Mouse (Mus musculus): ENCODE measurements around the gene Slc4a2.

Slc4a2 gene

GRCm38 (mm10) chr5:24453283-24453984, 29.8 kb downstream of the Slc4a2 start:
- POLR2A ChIA-PET: interaction anchor here in 3 of 4 experiments (1.0 to 2.5 kb wide), 10 partner anchors 8 to 46 kb away, joined by 3 to 9 read pairs (median 3); partner anchors contain the start of gene Fastk (in 3 of the 3)
- CTCF ChIA-PET: interaction anchor here in 2 of 4 experiments (0.6 to 3.2 kb wide), 6 partner anchors 17 to 297 kb away, joined by 3 to 22 read pairs (median 4); partner anchors contain the start of gene Abcb8 (in 1 of the 2)

- ChIA-PET CTCF (interaction anchor here in 1 of 4 experiments (1.3 to 3.2 kb wide), 2 partner anchors 17 to 59 kb away, joined by 4 to 22 read pairs; partner anchors contain the start of gene Abcb8), POLR2A (interaction anchor here in 2 of 4 experiments (1.2 to 2.5 kb wide), 3 partner anchors 8 to 15 kb away, joined by 3 to 9 read pairs (median 3); partner anchors contain the start of gene Fastk (in 2 of the 2))
These were observed 30.3 kb downstream of the Slc4a2 start for GRCm38 (mm10) chr5:24453985-24454303.

- ChIA-PET POLR2A (interaction anchor here in 3 of 4 experiments (0.6 to 2.5 kb wide), 11 partner anchors 10 to 1318 kb away, joined by 3 to 9 read pairs (median 4); partner anchors contain the start of genes Fastk (in 2 of the 3) and Abcf2 (in 1 of the 3)), CTCF (interaction anchor here in 1 of 4 experiments (0.6 kb wide), 1 partner anchor 179 kb away, joined by 3 read pairs; no protein-coding TSS in a partner anchor)
These were observed 31.4 kb downstream of the Slc4a2 start for GRCm38 (mm10) chr5:24455076-24455475.

- CTCF ChIA-PET: interaction anchor here in 1 of 4 experiments (0.6 kb wide), 1 partner anchor 180 kb away, joined by 3 read pairs; no protein-coding TSS in a partner anchor
- POLR2A ChIA-PET: interaction anchor here in 3 of 4 experiments (0.6 to 2.5 kb wide), 7 partner anchors 10 to 1073 kb away, joined by 3 to 9 read pairs (median 6); partner anchors contain the start of gene Fastk (in 2 of the 3)
These were observed 32.0 kb downstream of the Slc4a2 start for GRCm38 (mm10) chr5:24455613-24456012.

- ChIA-PET POLR2A (interaction anchor here in 3 of 4 experiments (0.6 to 1.7 kb wide), 6 partner anchors 9 to 51 kb away, joined by 3 to 6 read pairs (median 4); partner anchors contain the start of gene Fastk (in 1 of the 3)), CTCF (interaction anchor here in 3 of 4 experiments (0.9 to 1.3 kb wide), 4 partner anchors 8 to 50 kb away, joined by 3 read pairs; no protein-coding TSS in a partner anchor)
These were observed 43.1 kb downstream of the Slc4a2 start for GRCm38 (mm10) chr5:24466762-24467161.

GRCm38 (mm10) chr5:24470600-24470999, 47.0 kb downstream of the Slc4a2 start:
- ChIA-PET CTCF (interaction anchor here (0.5 to 1.7 kb wide), 53 partner anchors 9 to 1009 kb away, joined by 3 to 14 read pairs (median 4); partner anchors contain the start of genes Abcb8 (in 3 of the 4), Agap3 (in 1 of the 4), Cdk5 (in 1 of the 4) and Fastk (in 1 of the 4)), POLR2A (interaction anchor here in 2 of 4 experiments (0.7 to 1.1 kb wide), 7 partner anchors 13 to 383 kb away, joined by 3 to 4 read pairs (median 3); partner anchors contain the start of gene Fastk (in 1 of the 2))

- ChIA-PET CTCF (interaction anchor here (0.6 to 4.9 kb wide), 34 partner anchors 8 to 537 kb away, joined by 3 to 41 read pairs (median 4); partner anchors contain the start of gene Abcb8 (in 1 of the 4)), POLR2A (interaction anchor here (0.6 to 2.4 kb wide), 33 partner anchors 9 to 279 kb away, joined by 3 to 13 read pairs (median 4); partner anchors contain the start of genes Fastk (in 2 of the 4), Tmub1 (in 2 of the 4), Abcb8 (in 1 of the 4) and Asic3 (in 1 of the 4))
These were observed 49.4 kb downstream of the Slc4a2 start for GRCm38 (mm10) chr5:24472884-24473619.

GRCm38 (mm10) chr5:24474025-24474722, 50.5 kb downstream of the Slc4a2 start:
- ChIA-PET CTCF (interaction anchor here (0.6 to 4.9 kb wide), 16 partner anchors 8 to 754 kb away, joined by 3 to 41 read pairs (median 6); partner anchors contain the start of gene Fastk (in 1 of the 4)), POLR2A (interaction anchor here (0.6 to 2.4 kb wide), 28 partner anchors 9 to 1194 kb away, joined by 3 to 10 read pairs (median 4); partner anchors contain the start of genes Cdk5 (in 2 of the 4), Fastk (in 2 of the 4), Slc4a2 (in 2 of the 4) and Tmub1 (in 2 of the 4))

- ChIA-PET POLR2A (interaction anchor here in 3 of 4 experiments (0.6 to 2.4 kb wide), 23 partner anchors 8 to 1193 kb away, joined by 3 to 6 read pairs (median 4); partner anchors contain the start of genes Cdk5 (in 2 of the 3), Fastk (in 2 of the 3), Slc4a2 (in 2 of the 3) and Abcb8 (in 1 of the 3)), CTCF (interaction anchor here (0.6 to 4.9 kb wide), 14 partner anchors 8 to 753 kb away, joined by 3 to 41 read pairs (median 6); partner anchors contain the start of gene Fastk (in 1 of the 4))
These were observed 51.2 kb downstream of the Slc4a2 start for GRCm38 (mm10) chr5:24474723-24475261.

- POLR2A ChIA-PET: interaction anchor here (0.8 to 2.4 kb wide), 18 partner anchors 8 to 114 kb away, joined by 3 to 6 read pairs (median 4); partner anchors contain the start of genes Abcb8 (in 1 of the 4), Cdk5 (in 1 of the 4), Fastk (in 1 of the 4) and Slc4a2 (in 1 of the 4)
- CTCF ChIA-PET: interaction anchor here (0.6 to 4.9 kb wide), 15 partner anchors 8 to 708 kb away, joined by 3 to 41 read pairs (median 4); partner anchors contain the start of gene Fastk (in 1 of the 4)
These were observed 52.0 kb downstream of the Slc4a2 start for GRCm38 (mm10) chr5:24475476-24476241.

- ChIA-PET CTCF (no interaction called here), POLR2A (no interaction called here)
These were observed 54.3 kb downstream of the Slc4a2 start for GRCm38 (mm10) chr5:24477909-24478308.

- CTCF ChIA-PET: interaction anchor here (0.5 to 6.0 kb wide), 30 partner anchors 8 to 245 kb away, joined by 3 to 72 read pairs (median 5); partner anchors contain the start of genes Tmub1 (in 2 of the 4), Abcb8 (in 1 of the 4), Abcf2 (in 1 of the 4) and Chpf2 (in 1 of the 4)
- POLR2A ChIA-PET: interaction anchor here in 2 of 4 experiments (1.1 to 2.0 kb wide), 7 partner anchors 9 to 145 kb away, joined by 3 to 8 read pairs (median 4); partner anchors contain the start of genes Abcb8 (in 2 of the 2) and Tmub1 (in 1 of the 2)
These were observed 58.0 kb downstream of the Slc4a2 start for GRCm38 (mm10) chr5:24481647-24482046.

GRCm38 (mm10) chr5:24482247-24483079, 58.8 kb downstream of the Slc4a2 start:
- CTCF ChIA-PET: interaction anchor here (0.5 to 6.0 kb wide), 77 partner anchors 8 to 621 kb away, joined by 3 to 72 read pairs (median 5); partner anchors contain the start of genes Tmub1 (in 2 of the 4), Abcb8 (in 1 of the 4), Abcf2 (in 1 of the 4) and Agap3 (in 1 of the 4)
- POLR2A ChIA-PET: interaction anchor here in 3 of 4 experiments (0.7 to 2.0 kb wide), 19 partner anchors 7 to 1041 kb away, joined by 3 to 8 read pairs (median 4); partner anchors contain the start of genes Abcb8 (in 2 of the 3) and Tmub1 (in 1 of the 3)

GRCm38 (mm10) chr5:24483326-24483725, 59.7 kb downstream of the Slc4a2 start:
- ChIA-PET POLR2A (interaction anchor here in 3 of 4 experiments (0.6 to 1.7 kb wide), 23 partner anchors 8 to 1267 kb away, joined by 3 to 6 read pairs (median 4); partner anchors contain the start of genes Asic3 (in 1 of the 3) and Nupl2 (in 1 of the 3)), CTCF (interaction anchor here (0.5 to 6.0 kb wide), 93 partner anchors 9 to 612 kb away, joined by 3 to 72 read pairs (median 5); partner anchors contain the start of genes Chpf2 (in 2 of the 4), Fastk (in 2 of the 4), 4931409K22Rik (in 1 of the 4) and Abcb8 (in 1 of the 4))

Measured in embryonic stem cell, embryonic (primary cell).